Mouse (Mus musculus) myocyte (in vitro differentiated cells): ENCODE measurements around the gene Pde1b.

ENCODE experiments used
- CEBPB ChIP-seq: IDR thresholded peaks from 2 replicates; pipeline ENCODE4 v1.6.1; 2011; ENCODE audit warnings: mild to moderate bottlenecking, moderate library complexity; ENCODE audit not compliant: poor library complexity, insufficient read depth, severe bottlenecking
- MAX ChIP-seq: IDR thresholded peaks from one replicate; pipeline ENCODE4 v1.6.1; 2011; ENCODE audit warnings: low read depth, mild to moderate bottlenecking, control low read depth
- POLR2A ChIP-seq: IDR thresholded peaks from one replicate; pipeline ENCODE4 v1.6.1; 2011; ENCODE audit warnings: low read depth, mild to moderate bottlenecking, control low read depth, moderate library complexity; ENCODE audit not compliant: insufficient read length

- TF ChIP-seq MAX, result no peak
- TF ChIP-seq CEBPB, result no peak
- TF ChIP-seq POLR2A, result no peak
These were observed 4.7 kb upstream of the Pde1b start for GRCm38 (mm10) chr15:103498157-103498556.
